In genomic region chr5:69312611-69313010, GRCm38 (mm10) we compare ENCODE assay signal across 27 mouse cellular contexts. TPM values are rescaled to one million over a fixed set of nuclear protein-coding genes. Genes with fewer than 3 reads are reported as not detected.
"Had no signal": no experiment of that assay in that cellular context is flagged by ENCODE, and none has a peak within 500 bp of the region (broad histone marks: within the 10 kb centered on the region; RNA-seq: fewer than 3 reads in every experiment).

No protein-coding gene starts in this region.

- H3K36me3 ChIP-seq: heart, embryonic 10.5 days; heart, embryonic 12.5 days; hindbrain, embryonic 10.5 days; hindbrain, embryonic 12.5 days; intestine, embryonic 15.5 days; limb, embryonic 10.5 days; limb, embryonic 12.5 days; liver, embryonic 13.5 days; liver, embryonic 15.5 days had no signal

- DNase-seq: gastrocnemius, adult 2 months; gastrocnemius, postnatal 10 days; gastrocnemius, postnatal 25 days; heart, adult 18-20 months; heart, postnatal 10 days; heart, postnatal 4 days; kidney, adult 9 months; kidney, postnatal 14 days; kidney, postnatal 4 days; liver; liver, embryonic 13.5 days; liver, postnatal 0 days had no signal

- H3K9ac ChIP-seq: heart, embryonic 12.5 days; hindbrain, embryonic 12.5 days; hindbrain, embryonic 14.5 days; intestine, embryonic 15.5 days; limb, embryonic 12.5 days; liver, embryonic 13.5 days; liver, embryonic 15.5 days; liver, postnatal 0 days had no signal

- H3K4me1 ChIP-seq: heart, embryonic 10.5 days; heart, embryonic 12.5 days; hindbrain, embryonic 10.5 days; hindbrain, embryonic 12.5 days; intestine, embryonic 15.5 days; limb, embryonic 10.5 days; limb, embryonic 12.5 days; liver, embryonic 13.5 days; liver, embryonic 15.5 days had no signal

- H3K27ac ChIP-seq: gastrocnemius, adult 2 months; heart, embryonic 10.5 days; hindbrain, embryonic 10.5 days; hindbrain, embryonic 12.5 days; hindbrain, embryonic 14.5 days; intestine, embryonic 15.5 days; layer of hippocampus, adult 2 months; left cerebral cortex, adult 2 months; limb, embryonic 10.5 days; limb, embryonic 12.5 days; liver, embryonic 13.5 days; liver, embryonic 15.5 days had no signal

- H3K4me2 ChIP-seq: heart, embryonic 12.5 days; hindbrain, embryonic 12.5 days; hindbrain, embryonic 14.5 days; intestine, embryonic 15.5 days; limb, embryonic 12.5 days; liver, embryonic 11.5 days; liver, embryonic 13.5 days; liver, embryonic 15.5 days had no signal

- H3K4me3 ChIP-seq: gastrocnemius, adult 2 months; heart, embryonic 10.5 days; heart, embryonic 12.5 days; hindbrain, embryonic 10.5 days; hindbrain, embryonic 12.5 days; intestine, embryonic 15.5 days; layer of hippocampus, adult 2 months; left cerebral cortex, adult 2 months; limb, embryonic 10.5 days; limb, embryonic 12.5 days; liver, embryonic 13.5 days; liver, embryonic 15.5 days had no signal

- ATAC-seq: hindbrain, embryonic 16.5 days; inflammation-experienced regulatory T-cells, adult 6 months; intestine, embryonic 15.5 days; intestine, postnatal 0 days; liver, postnatal 0 days had no signal

- H3K27me3 ChIP-seq: heart, embryonic 12.5 days; hindbrain, embryonic 12.5 days; intestine, embryonic 15.5 days; limb, embryonic 12.5 days; liver, embryonic 13.5 days; liver, embryonic 15.5 days had no signal

- H3K9me3 ChIP-seq: heart, embryonic 10.5 days; heart, embryonic 12.5 days; hindbrain, embryonic 10.5 days; hindbrain, embryonic 12.5 days; intestine, embryonic 15.5 days; limb, embryonic 10.5 days; limb, embryonic 12.5 days; liver, embryonic 13.5 days had no signal

RNA-seq across cellular contexts. Expression of gene Kctd8, which starts 28.9 kb away (rescaled TPM):
- polyA plus RNA-seq: inflammation-experienced regulatory T-cells, adult 6 months; liver, postnatal 0 days had no signal
